Mouse (Mus musculus): ENCODE results near the gene Usp30. TPM values are rescaled to one million over a fixed set of nuclear protein-coding genes. Genes with fewer than 3 reads are reported as not detected.

Usp30 gene
- total RNA-seq, 2 experiments from 2014 or later, result 22.8 to 28.8 TPM

DNA sequence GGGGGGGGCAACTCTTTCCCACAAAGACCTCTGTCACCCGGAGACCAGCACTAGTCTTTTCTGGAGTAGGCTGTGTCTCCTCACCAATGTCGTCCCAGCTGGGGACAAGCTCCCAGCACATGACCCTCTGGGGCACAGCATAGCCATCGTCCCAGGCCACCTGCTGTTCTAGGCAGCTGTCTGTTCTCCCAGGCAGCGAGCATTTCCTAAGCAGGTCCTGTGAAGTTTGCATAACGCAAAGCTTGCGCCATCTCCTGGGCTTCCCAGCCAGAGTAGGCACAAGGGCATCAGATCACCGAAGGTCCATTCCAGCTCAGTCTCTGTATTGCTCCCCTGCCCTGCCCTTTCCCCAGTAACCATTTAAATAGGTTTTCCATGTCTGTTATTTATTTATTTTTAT lies 92.0 kb downstream of the Usp30 start:
- peak; percentile 71 for DNase-seq

DNA sequence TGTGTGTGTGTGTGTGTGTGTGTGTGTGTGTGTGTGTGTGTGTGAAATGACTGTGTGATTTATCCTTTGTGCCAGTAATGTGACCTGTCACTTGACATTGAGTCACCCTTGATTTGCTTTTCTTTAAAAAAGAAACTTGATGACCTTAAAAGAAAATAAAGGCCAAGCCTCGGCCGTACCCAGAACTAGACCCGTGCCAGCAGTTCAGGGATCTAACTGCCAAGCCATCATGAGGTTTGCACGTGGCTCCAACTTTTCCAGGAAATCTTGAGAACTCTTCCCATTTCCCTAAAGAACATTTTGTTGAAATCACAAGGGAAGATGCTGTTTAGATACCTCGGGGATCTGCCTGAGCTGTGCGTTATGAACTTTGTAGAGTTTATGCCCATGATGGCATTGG lies 96.2 kb downstream of the Usp30 start:
- peak; percentile 63 for DNase-seq

DNA sequence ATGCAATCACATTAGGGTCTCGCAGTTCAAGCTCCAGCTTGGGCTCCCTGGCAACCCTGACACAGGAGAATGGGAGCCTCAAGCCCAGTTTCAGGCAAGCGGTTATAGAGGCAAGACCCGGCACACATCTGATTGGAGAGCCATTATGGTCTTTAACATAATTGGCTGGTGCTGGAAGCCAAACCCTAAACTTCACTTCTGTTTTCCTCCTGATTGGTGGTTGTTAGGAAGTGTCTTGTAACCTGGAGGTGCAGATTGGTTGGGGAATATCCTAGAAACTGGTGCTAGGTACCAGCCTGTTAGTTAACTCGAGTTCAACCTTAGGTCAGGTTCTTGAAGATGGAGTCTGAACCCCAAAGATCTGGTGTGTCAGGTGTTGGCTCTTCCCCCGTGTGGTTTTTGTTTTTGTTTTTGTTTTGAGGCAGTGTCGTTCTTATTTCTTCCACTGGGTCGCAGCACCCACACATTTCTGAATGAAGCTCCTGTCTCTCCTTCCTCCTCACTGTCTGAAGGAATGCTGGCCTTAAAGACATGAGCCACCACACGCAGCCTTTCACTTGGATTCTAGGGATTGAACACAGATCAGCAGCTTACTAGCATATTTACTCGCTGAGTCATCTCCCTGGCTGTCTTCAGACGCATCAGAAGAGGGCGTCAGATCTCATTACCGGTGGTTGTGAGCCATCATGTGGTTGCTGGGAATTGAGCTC lies 97.0 kb downstream of the Usp30 start:
- no peak for DNase-seq

- no peak for DNase-seq
Observed at GRCm38 (mm10) chr5:114163117-114163696, 97.9 kb downstream of the Usp30 start.

- DNase-seq, result no peak
Observed at GRCm38 (mm10) chr5:114170345-114170744, 105.1 kb downstream of the Usp30 start.

DNA sequence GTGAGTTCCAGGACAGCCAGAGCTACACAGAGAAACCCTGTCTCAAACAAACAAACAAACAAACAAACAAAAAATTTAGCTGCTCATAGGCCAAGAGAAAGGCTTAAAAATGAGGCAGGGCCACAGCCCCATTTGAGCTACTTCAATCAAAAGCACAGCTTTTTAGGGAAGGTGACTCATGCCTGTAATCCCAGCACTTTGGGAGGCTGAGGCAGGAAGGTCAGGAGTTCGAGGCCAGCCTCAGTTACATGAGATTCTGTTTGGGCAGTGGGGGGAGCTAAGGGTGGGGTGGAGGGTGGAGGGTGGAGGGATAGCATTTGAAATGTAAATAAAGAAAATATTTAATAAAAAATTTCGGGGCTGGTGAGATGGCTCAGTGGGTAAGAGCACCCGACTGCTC lies 107.7 kb downstream of the Usp30 start:
- no peak for DNase-seq

- no peak for DNase-seq
Observed at GRCm38 (mm10) chr5:114173458-114173857, 108.2 kb downstream of the Usp30 start.

- no peak for DNase-seq
Observed at GRCm38 (mm10) chr5:114173877-114174581, 108.8 kb downstream of the Usp30 start.

Other genes starting within 250 kb of the Usp30 start
- 1 to 10 TPM; 6.6 to 6.9 TPM for gene Selplg, start 232.8 kb upstream of the Usp30 start, total RNA-seq (2021)
- 10 to 100 TPM; 66.4 to 78.9 TPM for gene Coro1c, start 156.7 kb upstream of the Usp30 start, total RNA-seq (2021)
- gene Ssh1, start 71.6 kb upstream of the Usp30 start, total RNA-seq (2021), result 10 to 100 TPM; 14.2 to 20.0 TPM
- not detected for gene Dao, start 61.8 kb upstream of the Usp30 start, total RNA-seq (2021)
- gene Svop, start 26.1 kb downstream of the Usp30 start, total RNA-seq (2021), result 1 to 10 TPM; 3.1 to 4.4 TPM
- 1 to 10 TPM; 6.3 to 8.6 TPM for gene Alkbh2, start 62.8 kb downstream of the Usp30 start, total RNA-seq (2021)
- 10 to 100 TPM; 11.4 to 13.3 TPM for gene Ung, start 64.9 kb downstream of the Usp30 start, total RNA-seq (2021)
- 100 to 1,000 TPM; 113 to 138 TPM for gene Acacb, start 81.1 kb downstream of the Usp30 start, total RNA-seq (2021)
- not detected for gene Foxn4, start 208.3 kb downstream of the Usp30 start, total RNA-seq (2021)
- under 1 TPM; 0.84 to 0.97 TPM for gene Myo1h, start 223.7 kb downstream of the Usp30 start, total RNA-seq (2021)

All from adrenal gland, postnatal 10 days (tissue).